Mouse (Mus musculus) liver, postnatal 0 days (tissue): ENCODE results near the gene Hba-x.

Experiments
- CTCF ChIP-seq: sonication (generic); IDR thresholded peaks from 2 replicates; pipeline ENCODE4 v1.5.1; 2016; ENCODE audit warnings: antibody characterized with exemption, low read depth
- EP300 ChIP-seq: IDR thresholded peaks from 2 replicates; pipeline ENCODE4 v1.6.1; 2016; ENCODE audit warnings: antibody characterized with exemption, low read depth, mild to moderate bottlenecking

DNA sequence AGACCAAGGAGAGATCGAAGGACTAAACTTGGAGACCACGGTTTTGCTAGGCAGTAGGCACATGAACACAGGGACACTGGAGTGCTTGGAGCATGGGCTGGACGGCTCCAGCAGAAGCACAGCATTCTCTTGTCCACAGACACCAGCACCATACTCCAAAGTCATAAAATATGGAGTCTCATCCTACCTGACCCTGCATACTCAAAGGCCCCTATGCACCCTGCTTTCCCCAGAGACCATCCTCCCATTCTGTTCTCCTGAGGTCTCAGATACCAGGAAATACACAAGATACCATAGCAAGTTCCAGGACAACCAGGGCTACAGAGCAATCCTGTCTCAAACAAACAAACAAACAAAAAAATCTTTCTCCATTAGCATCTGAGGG lies 38.8 kb upstream of the Hba-x start:
- TF ChIP-seq CTCF (no peak), EP300 (no peak)
